Comparison of ENCODE assay signal across 19 mouse cellular contexts in the genomic region with DNA sequence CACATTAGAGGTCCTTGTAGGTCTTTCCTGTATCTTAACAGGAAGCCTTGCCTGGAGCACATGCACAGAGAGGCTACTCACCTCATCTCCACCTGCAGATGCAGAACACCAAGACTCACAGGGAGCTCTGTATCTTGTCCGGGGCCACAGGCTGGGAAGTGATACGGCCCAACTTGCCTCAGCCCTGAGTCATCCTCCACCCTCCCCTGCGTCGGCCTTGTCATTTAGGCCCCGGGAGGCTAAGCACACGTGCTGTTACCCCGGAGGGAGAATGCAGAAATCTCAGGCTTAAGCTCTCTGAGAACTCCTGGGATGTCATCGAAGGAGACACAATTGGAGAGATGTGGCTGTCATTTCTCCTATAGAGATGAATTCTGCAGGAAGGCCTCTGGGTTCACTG. TPM values are rescaled to one million over a fixed set of nuclear protein-coding genes. Genes with fewer than 3 reads are reported as not detected.
DNase-seq lines count a peak whose midpoint lies in the region; ATAC-seq lines count a peak whose summit lies in the region.
"Had no signal": no experiment of that assay in that cellular context is flagged by ENCODE, and none has a peak within 500 bp of the region (broad histone marks: within the 10 kb centered on the region; RNA-seq: fewer than 3 reads in every experiment).

No protein-coding gene starts in this region.

- peaks cover 69% of the 10 kb centered on the region for H3K4me1 ChIP-seq in liver, embryonic 12.5 days
- H3K4me1 ChIP-seq in forebrain, embryonic 15.5 days: no peaks in the 10 kb centered on the region
- peaks cover 3% of the 10 kb centered on the region; the same call in 1 of the 2 replicates for H3K4me1 ChIP-seq in heart, embryonic 11.5 days (ENCODE audit: control insufficient read depth, insufficient read depth, low read length)
- H3K4me1 ChIP-seq: hindbrain, embryonic 15.5 days; midbrain, embryonic 15.5 days had no signal

- no peak overlapping the region for H3K4me3 ChIP-seq in liver, embryonic 12.5 days
- H3K4me3 ChIP-seq in forebrain, embryonic 15.5 days: no peak overlapping the region
- H3K4me3 ChIP-seq in heart, embryonic 11.5 days (ENCODE audit: low read depth, low read length): no peak overlapping the region
- H3K4me3 ChIP-seq: embryonic facial prominence, embryonic 15.5 days; heart, embryonic 15.5 days; hindbrain, embryonic 15.5 days; midbrain, embryonic 15.5 days had no signal

- peak; percentile 54 for DNase-seq in spleen, adult 12 weeks (ENCODE audit: low spot score)
- no peak for DNase-seq in spleen, postnatal 14 days (ENCODE audit: low spot score in 2 of 2)
- peak; percentile 84 to 86 for DNase-seq in adrenal gland, postnatal 36 days
- DNase-seq in layer of hippocampus, adult 11-12 months (ENCODE audit: low spot score): no peak
- no peak for DNase-seq in cerebellum, adult 8-10 months
- DNase-seq: cerebellum, adult 11-12 months; forebrain, postnatal 0 days; gastrocnemius, postnatal 25 days; kidney, adult 18-20 months; kidney, postnatal 36 days; right cerebral cortex, postnatal 4 days; thymus, postnatal 4 days had no signal

- H3K4me2 ChIP-seq in liver, embryonic 12.5 days: peak overlapping the region; percentile 11
- H3K4me2 ChIP-seq in forebrain, embryonic 15.5 days (replicated peaks): no peak overlapping the region
- no peak overlapping the region for H3K4me2 ChIP-seq in heart, embryonic 11.5 days
- H3K4me2 ChIP-seq: embryonic facial prominence, embryonic 15.5 days; heart, embryonic 15.5 days; hindbrain, embryonic 15.5 days; midbrain, embryonic 15.5 days had no signal

- peak overlapping the region; percentile 91 for H3K27ac ChIP-seq in liver, embryonic 12.5 days
- no peak overlapping the region for H3K27ac ChIP-seq in forebrain, embryonic 15.5 days (replicated peaks)
- H3K27ac ChIP-seq in heart, embryonic 11.5 days (ENCODE audit: low read depth, low read length): no peak overlapping the region
- H3K27ac ChIP-seq: embryonic facial prominence, embryonic 15.5 days; heart, embryonic 15.5 days; hindbrain, embryonic 15.5 days; midbrain, embryonic 15.5 days had no signal

- WGBS in liver, embryonic 12.5 days (ENCODE audit: insufficient replicate concordance): 32% methylated on average over 8 of the region's 8 CpGs
- WGBS in forebrain, embryonic 15.5 days: 61% methylated on average over 8 of the region's 8 CpGs
- 56% methylated on average over 8 of the region's 8 CpGs for WGBS in heart, embryonic 11.5 days (ENCODE audit: insufficient replicate concordance)

- peak overlapping the region; percentile 37 for H3K9ac ChIP-seq in liver, embryonic 12.5 days
- no peak overlapping the region for H3K9ac ChIP-seq in forebrain, embryonic 15.5 days (replicated peaks)
- no peak overlapping the region for H3K9ac ChIP-seq in heart, embryonic 11.5 days (ENCODE audit: low read depth, low read length)
- H3K9ac ChIP-seq: embryonic facial prominence, embryonic 15.5 days; forebrain, postnatal 0 days; heart, embryonic 15.5 days; hindbrain, embryonic 15.5 days; midbrain, embryonic 15.5 days had no signal

- ATAC-seq in liver, embryonic 12.5 days: peak; percentile 88
- no peak for ATAC-seq in forebrain, embryonic 15.5 days (replicated peaks)
- no peak for ATAC-seq in heart, embryonic 11.5 days (replicated peaks; ENCODE audit: insufficient number of reproducible peaks, low FRiP score, low TSS enrichment)
- ATAC-seq: forebrain, postnatal 0 days; midbrain, embryonic 15.5 days had no signal

- no peaks in the 10 kb centered on the region for H3K36me3 ChIP-seq in liver, embryonic 12.5 days
- H3K36me3 ChIP-seq in forebrain, embryonic 15.5 days: no peaks in the 10 kb centered on the region
- H3K36me3 ChIP-seq in heart, embryonic 11.5 days (ENCODE audit: control insufficient read depth, insufficient read depth, low read length): no peaks in the 10 kb centered on the region
- H3K36me3 ChIP-seq: embryonic facial prominence, embryonic 15.5 days; heart, embryonic 15.5 days; hindbrain, embryonic 15.5 days; midbrain, embryonic 15.5 days had no signal

- H3K27me3 ChIP-seq in liver, embryonic 12.5 days (replicated peaks): no peaks in the 10 kb centered on the region
- H3K27me3 ChIP-seq in forebrain, embryonic 15.5 days: no peaks in the 10 kb centered on the region
- no peaks in the 10 kb centered on the region for H3K27me3 ChIP-seq in heart, embryonic 11.5 days (ENCODE audit: control insufficient read depth, insufficient read depth, low read length)
- H3K27me3 ChIP-seq: embryonic facial prominence, embryonic 15.5 days; heart, embryonic 15.5 days; hindbrain, embryonic 15.5 days; midbrain, embryonic 15.5 days had no signal

- no peaks in the 10 kb centered on the region for H3K9me3 ChIP-seq in liver, embryonic 12.5 days (replicated peaks)
- H3K9me3 ChIP-seq in forebrain, embryonic 15.5 days: no peaks in the 10 kb centered on the region
- no peaks in the 10 kb centered on the region for H3K9me3 ChIP-seq in heart, embryonic 11.5 days (replicated peaks; ENCODE audit: control insufficient read depth, low read length)
- H3K9me3 ChIP-seq: embryonic facial prominence, embryonic 15.5 days; heart, embryonic 15.5 days; hindbrain, embryonic 15.5 days; midbrain, embryonic 15.5 days had no signal

RNA-seq across cellular contexts. Expression of gene Ankdd1a, which starts 9.7 kb away (rescaled TPM):
- total RNA-seq in adrenal gland, postnatal 36 days (2021): 1 to 10 TPM; 2.0 to 3.4 TPM
- polyA plus RNA-seq in liver, embryonic 12.5 days (2016; fragmentation: Nextera tagmentation; extraction: Ambion mirVana): not detected in 2 replicates
- polyA plus RNA-seq in forebrain, embryonic 15.5 days (2015; fragmentation: Nextera tagmentation; extraction: Ambion mirVana): 0.23 and 0.26 TPM in 2 replicates
- polyA plus RNA-seq in heart, embryonic 11.5 days (2014; fragmentation: Nextera tagmentation; extraction: Ambion mirVana): not detected in 2 replicates
- total RNA-seq: gastrocnemius, postnatal 25 days had no signal
- polyA plus RNA-seq: heart, embryonic 15.5 days had no signal

RNA-seq across cellular contexts. Expression of gene Plekho2, which starts 50.2 kb away (rescaled TPM):
- 10 to 100 TPM; 56.6 to 71.5 TPM for total RNA-seq in adrenal gland, postnatal 36 days (2021)
- polyA plus RNA-seq in liver, embryonic 12.5 days (2016; fragmentation: Nextera tagmentation; extraction: Ambion mirVana): 37.2 and 39.1 TPM in 2 replicates
- polyA plus RNA-seq in forebrain, embryonic 15.5 days (2015; fragmentation: Nextera tagmentation; extraction: Ambion mirVana): 5.1 and 5.2 TPM in 2 replicates
- 10.6 and 11.9 TPM in 2 replicates for polyA plus RNA-seq in heart, embryonic 11.5 days (2014; fragmentation: Nextera tagmentation; extraction: Ambion mirVana)

RNA-seq across cellular contexts. Expression of gene Pif1, which starts 57.3 kb away (rescaled TPM):
- total RNA-seq in adrenal gland, postnatal 36 days (2021): under 1 TPM; 0.46 to 0.92 TPM
- polyA plus RNA-seq in liver, embryonic 12.5 days (2016; fragmentation: Nextera tagmentation; extraction: Ambion mirVana): 16.1 and 17.4 TPM in 2 replicates
- 11.8 and 12.4 TPM in 2 replicates for polyA plus RNA-seq in forebrain, embryonic 15.5 days (2015; fragmentation: Nextera tagmentation; extraction: Ambion mirVana)
- 7.6 and 9.5 TPM in 2 replicates for polyA plus RNA-seq in heart, embryonic 11.5 days (2014; fragmentation: Nextera tagmentation; extraction: Ambion mirVana)
- total RNA-seq: gastrocnemius, postnatal 25 days had no signal

Comparison
In these comparisons a context has a peak if more than half of its experiments do, and no peak if none do; other contexts are left out.
1. DNase-seq: peak in spleen, adult 12 weeks (single experiment) and adrenal gland, postnatal 36 days (2 of 2); none in spleen, postnatal 14 days (0 of 2), layer of hippocampus, adult 11-12 months (single experiment) and cerebellum, adult 8-10 months (single experiment).